Mouse (Mus musculus): ENCODE measurements around the gene Gm21983. TPM values are rescaled to one million over a fixed set of nuclear protein-coding genes. Genes with fewer than 3 reads are reported as not detected.

Gm21983 gene
- polyA plus RNA-seq, 1 experiment: not detected

DNA sequence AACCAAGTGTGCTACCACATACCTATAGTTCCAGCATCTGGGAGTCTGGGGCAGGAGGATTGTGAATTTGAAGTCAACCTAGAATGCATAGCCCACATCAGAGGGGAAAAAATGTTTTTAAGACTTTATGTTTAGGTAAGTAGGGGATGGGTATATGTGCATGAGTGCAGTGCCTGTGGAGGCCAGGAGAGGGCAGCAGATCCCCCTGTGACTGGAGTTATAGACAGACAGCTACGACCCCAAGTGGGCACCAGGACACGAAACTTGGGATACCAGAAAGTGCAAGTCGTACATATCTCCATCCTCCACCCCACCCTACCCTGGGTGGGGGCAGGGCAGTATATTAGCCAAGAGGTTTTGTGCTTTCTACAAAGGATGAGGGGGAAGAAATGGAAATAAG is 4.1 kb upstream of the Gm21983 start:
- H3K4me3 ChIP-seq (ENCODE audit: control insufficient read depth, low read depth, low read length): no peak overlapping the region
- no peak overlapping the region for H3K27ac ChIP-seq (ENCODE audit: control insufficient read depth, insufficient read depth, low read depth, low read length)
- H3K27me3 ChIP-seq (ENCODE audit: control insufficient read depth, insufficient read depth, low read length): no peaks in the 10 kb centered on the region
- peaks cover 4% of the 10 kb centered on the region for H3K4me1 ChIP-seq (ENCODE audit: control insufficient read depth, insufficient read depth, low read length)
- TF ChIP-seq CTCF (IDR thresholded peaks at IDR 0.05; ENCODE audit: control insufficient read depth, insufficient read depth, insufficient replicate concordance, low read depth, low read length) (peak; percentile 75; the same call in 1 of the 2 replicates), POLR2A (IDR thresholded peaks at IDR 0.05; ENCODE audit: control insufficient read depth, low read depth, low read length) (no peak)
- peaks cover 4% of the 10 kb centered on the region; the same call in 1 of the 2 replicates for H3K36me3 ChIP-seq (ENCODE audit: control insufficient read depth, insufficient read depth, low read length)

DNA sequence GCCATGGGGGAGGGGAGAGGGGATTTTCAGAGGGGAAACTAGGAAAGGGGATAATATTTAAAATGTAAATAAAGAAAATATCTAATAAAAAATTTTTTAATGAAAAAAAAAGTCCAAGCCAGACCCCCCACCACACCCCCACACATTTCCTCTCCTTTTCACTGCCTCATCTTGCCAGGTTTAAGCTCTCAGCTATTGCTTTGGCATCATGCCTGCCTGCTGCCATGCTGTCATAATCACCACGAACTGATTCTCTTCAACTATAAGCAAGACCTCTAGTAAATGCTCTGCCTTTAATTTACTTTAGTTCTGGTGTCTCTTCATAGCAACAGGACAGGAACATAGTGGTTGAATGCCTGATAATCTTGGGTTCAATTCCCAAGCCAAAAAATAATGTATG is 1.6 kb upstream of the Gm21983 start:
- no peak overlapping the region for H3K4me3 ChIP-seq (ENCODE audit: control insufficient read depth, low read depth, low read length)
- no peaks in the 10 kb centered on the region for H3K36me3 ChIP-seq (ENCODE audit: control insufficient read depth, insufficient read depth, low read length)
- peaks cover 10% of the 10 kb centered on the region for H3K4me1 ChIP-seq (ENCODE audit: control insufficient read depth, insufficient read depth, low read length)
- H3K27me3 ChIP-seq (ENCODE audit: control insufficient read depth, insufficient read depth, low read length): no peaks in the 10 kb centered on the region
- TF ChIP-seq CTCF (IDR thresholded peaks at IDR 0.05; ENCODE audit: control insufficient read depth, insufficient read depth, insufficient replicate concordance, low read depth, low read length) (no peak), POLR2A (IDR thresholded peaks at IDR 0.05; ENCODE audit: control insufficient read depth, low read depth, low read length) (no peak)
- H3K27ac ChIP-seq (ENCODE audit: control insufficient read depth, insufficient read depth, low read depth, low read length): no peak overlapping the region

DNA sequence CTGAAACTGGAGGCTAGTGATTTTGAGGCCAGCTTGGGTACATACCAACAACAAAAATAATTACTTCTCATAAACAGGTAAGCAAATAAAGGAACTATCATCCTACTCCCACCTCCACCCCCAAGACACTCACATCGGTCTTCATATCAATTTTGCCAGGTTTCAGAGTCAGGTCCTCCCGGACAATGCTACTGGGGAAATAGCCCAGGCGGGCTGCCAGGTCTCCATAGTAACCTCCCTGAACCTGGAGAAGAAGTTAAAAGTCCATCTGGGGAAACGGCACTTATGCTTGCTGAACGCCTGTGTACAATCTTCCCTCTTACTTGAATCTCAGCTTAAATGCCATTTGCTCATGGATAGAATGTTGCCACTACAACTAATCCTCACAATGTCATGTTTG is 850 bp downstream of the Gm21983 start:
- Histone ChIP-seq H3K27ac (ENCODE audit: control insufficient read depth, insufficient read depth, low read depth, low read length) (no peak overlapping the region), H3K4me3 (ENCODE audit: control insufficient read depth, low read depth, low read length) (no peak overlapping the region), H3K4me1 (ENCODE audit: control insufficient read depth, insufficient read depth, low read length) (peaks cover 10% of the 10 kb centered on the region), H3K36me3 (ENCODE audit: control insufficient read depth, insufficient read depth, low read length) (no peaks in the 10 kb centered on the region), H3K27me3 (ENCODE audit: control insufficient read depth, insufficient read depth, low read length) (no peaks in the 10 kb centered on the region)
- TF ChIP-seq CTCF (IDR thresholded peaks at IDR 0.05; ENCODE audit: control insufficient read depth, insufficient read depth, insufficient replicate concordance, low read depth, low read length) (no peak), POLR2A (IDR thresholded peaks at IDR 0.05; ENCODE audit: control insufficient read depth, low read depth, low read length) (no peak)

DNA sequence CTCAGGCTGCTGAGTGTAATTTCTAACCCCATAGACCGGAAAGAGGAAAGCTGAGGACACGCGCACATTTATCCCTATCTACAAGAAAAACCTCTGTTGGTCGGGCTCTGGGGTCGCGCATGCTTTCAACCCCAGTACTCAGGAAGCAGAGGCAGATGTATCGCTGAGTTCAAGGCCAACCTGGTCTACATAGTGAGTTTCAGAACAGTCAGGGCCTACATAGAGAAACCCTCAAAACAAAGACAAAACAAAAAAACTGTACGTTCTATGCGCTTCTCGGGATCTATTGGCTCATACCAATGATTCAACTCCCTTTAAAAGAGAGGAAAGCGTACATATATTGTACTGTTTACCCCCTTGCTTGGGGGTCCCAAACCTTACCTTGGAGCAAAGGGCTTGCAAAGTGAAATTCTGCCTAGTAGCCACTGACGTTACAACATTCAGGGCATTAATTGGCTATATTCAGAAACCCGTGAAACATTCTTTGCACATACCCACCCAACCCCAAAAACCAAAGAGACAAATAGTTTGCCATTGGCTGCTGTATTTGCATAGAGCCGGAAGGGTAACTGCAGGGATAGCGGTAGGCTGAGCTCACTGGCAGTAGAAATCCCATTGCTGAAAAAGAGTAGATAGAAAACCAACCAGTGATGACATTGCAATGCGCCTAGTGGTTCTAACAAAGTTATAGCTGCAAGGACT is 1.5 kb downstream of the Gm21983 start:
- Histone ChIP-seq H3K27me3 (ENCODE audit: control insufficient read depth, insufficient read depth, low read length) (no peaks in the 10 kb centered on the region), H3K4me1 (ENCODE audit: control insufficient read depth, insufficient read depth, low read length) (peaks cover 10% of the 10 kb centered on the region), H3K4me3 (ENCODE audit: control insufficient read depth, low read depth, low read length) (peak overlapping the region; percentile 93), H3K27ac (ENCODE audit: control insufficient read depth, insufficient read depth, low read depth, low read length) (peak overlapping the region; percentile 45), H3K36me3 (ENCODE audit: control insufficient read depth, insufficient read depth, low read length) (no peaks in the 10 kb centered on the region)
- TF ChIP-seq POLR2A (IDR thresholded peaks at IDR 0.05; ENCODE audit: control insufficient read depth, low read depth, low read length) (no peak), CTCF (IDR thresholded peaks at IDR 0.05; ENCODE audit: control insufficient read depth, insufficient read depth, insufficient replicate concordance, low read depth, low read length) (no peak)

DNA sequence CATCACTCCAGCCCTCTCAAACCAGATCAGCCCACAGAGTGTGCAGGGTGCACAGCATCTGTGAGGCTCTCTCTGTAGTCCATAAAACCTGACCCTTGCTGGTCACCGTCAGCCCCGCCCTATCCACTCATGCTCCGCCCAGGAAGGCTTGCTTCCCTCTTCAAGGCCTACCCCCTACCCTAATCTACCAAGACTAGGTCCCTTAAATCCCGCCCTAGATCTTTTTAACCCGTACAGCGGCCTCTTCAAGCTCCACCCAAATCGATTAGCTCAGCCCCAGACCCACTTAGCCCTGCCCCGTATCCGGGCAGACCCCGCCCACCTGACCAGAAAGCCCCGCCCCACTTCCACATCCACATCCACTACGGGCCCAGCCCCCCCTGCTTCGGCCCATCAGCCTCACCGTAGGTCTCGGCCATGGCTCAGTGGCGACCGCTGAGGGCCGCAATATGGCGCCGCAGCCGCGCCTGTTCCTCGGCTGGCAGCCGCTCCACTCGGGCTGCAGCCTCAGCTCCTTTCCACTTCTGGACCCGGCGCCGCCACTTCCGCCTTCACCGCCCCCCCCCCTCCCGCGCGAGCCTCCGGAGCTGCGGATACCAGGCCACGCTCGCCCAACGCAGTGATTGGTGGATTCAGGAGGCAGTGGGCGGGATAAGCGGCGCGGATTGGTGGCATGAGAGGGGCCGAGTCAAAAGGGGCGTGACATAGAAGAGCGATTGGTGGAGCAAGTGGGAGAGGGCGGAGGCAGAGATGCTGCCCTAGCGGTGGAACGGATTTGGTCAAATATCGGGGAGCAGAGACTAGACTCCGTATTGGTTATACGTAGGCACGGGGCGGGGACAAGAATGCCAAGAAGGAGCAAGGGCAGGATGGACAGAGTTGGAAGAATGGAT is 2.3 kb downstream of the Gm21983 start, which contains the start of gene Rab4b:
TSS of gene Rab4b (minus strand) at position 573 of the 893 bp plus-strand sequence.
- Histone ChIP-seq H3K27me3 (ENCODE audit: control insufficient read depth, insufficient read depth, low read length) (no peaks in the 10 kb centered on the region), H3K4me3 (ENCODE audit: control insufficient read depth, low read depth, low read length) (peak within 1 kb of the TSS; percentile 93), H3K36me3 (ENCODE audit: control insufficient read depth, insufficient read depth, low read length) (no peaks in the 10 kb centered on the region), H3K4me1 (ENCODE audit: control insufficient read depth, insufficient read depth, low read length) (peaks cover 10% of the 10 kb centered on the region), H3K27ac (ENCODE audit: control insufficient read depth, insufficient read depth, low read depth, low read length) (peak within 1 kb of the TSS; percentile 78)
- peak; percentile 42; the same call in 1 of the 2 replicates for TF ChIP-seq CTCF (IDR thresholded peaks at IDR 0.05; ENCODE audit: control insufficient read depth, insufficient read depth, insufficient replicate concordance, low read depth, low read length)
- peak; percentile 40 for TF ChIP-seq POLR2A (IDR thresholded peaks at IDR 0.05; ENCODE audit: control insufficient read depth, low read depth, low read length)

DNA sequence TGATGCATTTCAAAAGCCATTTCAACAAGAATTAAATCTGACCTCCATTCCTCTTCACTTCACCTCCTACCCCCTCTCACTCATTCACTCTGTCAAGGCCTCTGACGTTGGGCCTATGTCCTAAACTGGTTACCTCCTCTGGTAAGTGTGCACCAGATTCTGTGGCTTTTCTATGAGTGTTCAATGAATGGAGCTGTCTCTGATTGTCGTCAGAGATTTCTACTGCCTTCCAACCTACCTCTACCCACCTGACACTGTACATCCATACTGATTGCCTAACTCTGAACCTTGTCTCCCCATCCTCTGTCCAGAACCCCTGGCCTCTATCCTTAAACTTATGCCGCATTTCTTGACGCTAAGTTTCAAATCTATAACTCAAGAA is 3.0 kb downstream of the Gm21983 start:
- no peaks in the 10 kb centered on the region for H3K36me3 ChIP-seq (ENCODE audit: control insufficient read depth, insufficient read depth, low read length)
- TF ChIP-seq POLR2A (IDR thresholded peaks at IDR 0.05; ENCODE audit: control insufficient read depth, low read depth, low read length): no peak
- TF ChIP-seq CTCF (IDR thresholded peaks at IDR 0.05; ENCODE audit: control insufficient read depth, insufficient read depth, insufficient replicate concordance, low read depth, low read length): no peak
- peaks cover 10% of the 10 kb centered on the region for H3K4me1 ChIP-seq (ENCODE audit: control insufficient read depth, insufficient read depth, low read length)
- peak overlapping the region; percentile 54 for H3K27ac ChIP-seq (ENCODE audit: control insufficient read depth, insufficient read depth, low read depth, low read length)
- H3K4me3 ChIP-seq (ENCODE audit: control insufficient read depth, low read depth, low read length): peak overlapping the region; percentile 93
- no peaks in the 10 kb centered on the region for H3K27me3 ChIP-seq (ENCODE audit: control insufficient read depth, insufficient read depth, low read length)

DNA sequence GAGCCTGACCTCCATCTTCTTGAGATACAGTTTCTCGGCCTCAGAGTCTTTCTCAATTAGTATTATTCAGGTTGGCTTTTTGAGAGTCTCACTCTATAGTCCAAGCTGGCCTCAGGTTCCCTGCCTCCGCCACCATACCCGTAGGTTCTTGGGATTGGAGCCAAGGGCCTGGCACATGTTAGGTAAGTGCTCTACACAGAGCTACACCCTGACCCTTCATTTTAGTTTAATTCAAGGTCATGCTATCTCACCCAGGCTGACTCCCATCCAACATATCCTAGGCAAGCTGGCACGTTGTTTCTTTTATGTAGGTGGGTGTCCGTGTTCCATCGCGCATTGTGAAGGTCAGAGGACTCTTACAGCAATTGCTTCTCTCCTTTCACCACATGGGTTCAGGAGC is 6.0 kb downstream of the Gm21983 start:
- no peak for TF ChIP-seq POLR2A (IDR thresholded peaks at IDR 0.05; ENCODE audit: control insufficient read depth, low read depth, low read length)
- no peak for TF ChIP-seq CTCF (IDR thresholded peaks at IDR 0.05; ENCODE audit: control insufficient read depth, insufficient read depth, insufficient replicate concordance, low read depth, low read length)
- H3K27ac ChIP-seq (ENCODE audit: control insufficient read depth, insufficient read depth, low read depth, low read length): peak overlapping the region; percentile 42
- H3K27me3 ChIP-seq (ENCODE audit: control insufficient read depth, insufficient read depth, low read length): no peaks in the 10 kb centered on the region
- no peaks in the 10 kb centered on the region for H3K36me3 ChIP-seq (ENCODE audit: control insufficient read depth, insufficient read depth, low read length)
- peaks cover 6% of the 10 kb centered on the region for H3K4me1 ChIP-seq (ENCODE audit: control insufficient read depth, insufficient read depth, low read length)
- H3K4me3 ChIP-seq (ENCODE audit: control insufficient read depth, low read depth, low read length): no peak overlapping the region

All from testis, adult 2 months (tissue).